Mouse (Mus musculus) frontal cortex, postnatal 10 days (tissue): Measurements from ENCODE around the gene Bpgm.

ENCODE experiments used
- DNase-seq, 2 experiments: peaks; one replicate each; pipeline ENCODE4 v3.0.0; 2022; ENCODE audit warnings: low spot score in 2 of 2, mixed read lengths in 1 of 2

Gene Bpgm

DNA sequence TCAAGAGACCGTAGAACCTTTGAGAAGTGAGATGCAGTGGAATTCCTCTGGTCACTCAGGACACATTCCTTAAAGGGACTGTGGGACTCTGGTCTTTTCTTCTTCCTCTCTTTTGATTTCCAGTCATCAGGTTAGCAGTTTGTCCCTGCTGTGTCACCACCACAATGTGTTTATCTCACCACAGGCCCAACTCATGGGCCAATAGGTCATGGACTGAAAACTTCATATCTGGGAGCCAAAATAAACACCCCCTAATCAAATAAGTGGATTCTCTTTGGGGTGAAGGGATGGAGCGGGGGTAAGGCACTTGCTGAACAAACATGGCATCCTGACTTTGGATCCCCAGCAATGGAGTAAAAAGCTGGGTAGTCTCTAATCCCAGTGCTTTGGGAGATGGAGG lies 52.1 kb downstream of the Bpgm start:
- no peak for DNase-seq

DNA sequence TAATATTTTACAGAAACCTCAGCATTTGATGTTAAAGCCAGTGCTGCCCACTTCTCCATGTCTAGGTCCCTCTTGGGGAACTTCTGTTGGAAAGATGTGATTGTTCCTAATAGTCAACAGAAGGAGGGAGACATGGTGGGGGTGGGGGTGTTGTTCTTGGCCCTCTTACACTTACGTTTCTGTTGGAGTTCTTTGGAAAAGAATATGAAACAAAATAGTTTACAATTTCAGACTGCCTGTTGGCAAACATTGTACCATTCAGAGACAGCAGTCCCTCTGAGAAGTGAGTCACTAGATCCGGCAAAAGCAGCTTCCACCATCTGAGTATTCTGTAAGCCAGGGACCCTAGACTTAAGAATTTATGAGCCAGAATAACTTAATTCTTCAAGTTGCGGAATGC lies 54.0 kb downstream of the Bpgm start:
- DNase-seq = no peak

DNA sequence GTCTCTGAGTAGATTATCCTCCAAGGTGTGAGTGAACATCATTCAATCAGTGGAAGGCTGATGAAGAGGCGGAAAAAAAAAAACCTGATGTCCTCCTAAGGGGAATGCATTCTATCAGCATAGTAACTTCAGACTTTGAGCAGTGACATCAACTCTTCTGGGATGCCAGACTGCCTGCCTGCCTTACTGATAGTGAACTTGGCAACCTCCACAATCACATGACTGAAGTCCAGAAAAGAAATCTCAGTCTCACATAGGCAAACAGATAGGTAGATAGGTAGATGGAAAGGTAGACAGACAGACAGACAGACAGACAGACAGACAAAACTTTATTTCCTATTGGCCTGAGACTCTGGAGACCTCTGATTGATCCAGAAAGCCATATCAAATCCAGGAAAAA lies 57.0 kb downstream of the Bpgm start:
- no peak for DNase-seq

DNA sequence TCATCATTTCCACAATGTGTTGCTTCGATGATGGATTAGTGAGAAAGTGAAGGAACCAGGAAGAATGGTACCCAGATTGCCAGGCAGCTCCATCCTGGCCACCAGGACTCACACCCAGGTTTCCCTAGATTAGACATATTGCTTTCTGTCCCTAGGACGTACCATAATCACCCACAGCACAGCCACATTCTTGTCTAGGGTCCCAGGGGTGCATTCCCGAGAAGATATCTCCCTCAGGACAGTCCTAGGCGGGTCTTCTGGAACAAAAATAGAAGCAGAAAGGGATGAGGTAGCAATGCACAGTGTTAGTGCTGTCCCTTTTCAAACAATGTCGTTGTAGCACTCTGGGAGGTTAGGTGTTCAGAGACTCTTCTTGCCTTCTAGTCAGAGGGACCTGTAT lies 57.9 kb downstream of the Bpgm start:
- DNase-seq = no peak

DNA sequence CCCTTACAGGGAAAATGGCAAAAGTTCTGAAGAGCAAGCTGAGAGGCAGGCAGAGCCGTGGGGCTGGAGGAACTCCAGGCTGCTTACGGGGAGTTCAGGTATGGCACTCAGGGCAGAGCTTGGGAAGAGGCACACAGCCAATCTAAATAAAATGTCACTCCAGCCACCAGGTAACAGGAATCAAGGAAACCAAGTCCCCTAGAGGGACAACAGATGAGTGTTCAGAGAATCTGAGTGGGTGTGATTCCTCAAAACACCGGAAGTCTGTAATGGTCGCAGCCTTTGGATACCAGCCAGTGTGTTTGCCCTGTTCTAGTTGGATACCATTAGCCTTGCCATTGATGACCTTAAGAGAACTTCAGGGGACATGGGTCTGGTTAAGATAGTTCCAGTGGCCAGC lies 66.9 kb downstream of the Bpgm start:
- no peak for DNase-seq

DNA sequence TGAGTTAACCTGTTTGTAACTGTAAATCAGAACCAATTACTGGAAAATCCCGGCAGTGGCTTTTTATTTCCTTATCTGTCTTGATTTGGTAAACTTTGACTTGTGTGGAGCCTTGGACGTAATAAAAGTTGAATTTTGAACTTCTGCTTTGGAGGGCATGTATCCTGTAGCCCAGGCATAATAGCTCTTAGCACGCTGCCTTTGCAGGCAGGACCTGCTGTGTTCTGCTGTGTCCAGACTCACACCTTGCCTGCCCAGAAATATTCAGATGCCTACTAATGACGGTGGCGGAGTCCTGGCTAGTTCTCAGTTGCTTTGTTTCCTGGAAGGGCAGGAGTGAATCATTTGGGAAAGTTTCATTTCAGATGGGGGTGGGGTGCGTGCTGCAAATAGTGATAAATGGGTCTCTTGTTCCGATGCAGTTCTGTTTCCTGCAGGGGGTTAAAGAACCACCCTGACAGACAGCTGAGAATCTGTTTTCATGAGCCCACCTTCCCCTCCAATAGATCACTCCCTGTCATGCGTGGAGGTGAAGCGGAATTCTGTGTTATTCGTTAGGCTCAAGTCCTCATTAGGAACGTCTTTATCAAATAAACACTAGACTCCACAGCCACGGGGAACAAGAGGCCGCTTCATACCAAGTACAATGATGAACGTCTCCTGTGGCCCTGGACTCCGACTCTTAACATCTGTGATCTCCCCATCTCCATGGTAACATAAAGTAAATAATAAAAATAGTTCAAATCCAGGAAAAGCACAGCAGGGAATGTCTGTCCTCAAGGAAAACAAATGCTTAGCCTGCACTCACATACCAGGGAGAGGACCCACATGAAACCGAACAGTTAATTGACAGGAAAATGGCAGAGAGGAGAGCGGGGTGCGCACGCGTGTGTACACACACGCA lies 67.5 kb downstream of the Bpgm start:
- DNase-seq = no peak

DNA sequence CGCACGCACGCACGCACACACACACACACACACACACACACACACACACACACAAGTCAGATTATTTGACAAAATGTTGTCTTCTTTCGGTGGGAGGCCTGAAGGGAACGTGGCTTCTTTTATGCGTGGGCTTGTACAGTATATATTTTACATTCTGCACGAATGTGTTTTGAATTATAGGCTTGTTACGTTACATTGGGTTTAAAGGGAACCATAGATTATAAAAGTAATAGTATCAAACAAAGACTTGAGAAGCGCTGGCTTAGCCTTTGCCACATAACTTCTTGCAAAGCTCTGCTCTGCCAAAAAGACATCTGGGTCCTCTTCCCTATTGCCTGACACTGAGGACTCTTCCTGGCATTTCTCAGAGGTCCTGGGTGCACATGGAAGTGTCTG lies 68.2 kb downstream of the Bpgm start:
- DNase-seq = no peak

DNA sequence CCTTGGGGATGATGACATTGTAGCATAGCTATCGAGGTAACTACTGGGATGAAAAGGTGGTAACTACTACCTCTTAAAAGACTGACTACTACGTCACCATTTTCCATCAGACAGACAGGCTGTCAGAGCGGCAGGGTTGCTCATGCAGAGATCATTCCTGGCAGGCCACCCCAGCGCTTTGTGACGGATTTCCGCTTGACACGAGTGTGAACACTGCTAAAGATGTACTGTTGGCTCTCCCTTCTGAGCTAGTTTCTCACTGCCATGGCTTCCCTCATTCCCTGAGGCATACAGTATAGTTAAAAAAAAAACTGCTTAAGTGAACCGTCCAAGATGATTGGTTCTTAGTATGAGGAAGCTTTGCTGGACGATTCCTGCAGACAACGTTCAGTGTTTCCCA lies 69.3 kb downstream of the Bpgm start:
- DNase-seq = no peak

DNA sequence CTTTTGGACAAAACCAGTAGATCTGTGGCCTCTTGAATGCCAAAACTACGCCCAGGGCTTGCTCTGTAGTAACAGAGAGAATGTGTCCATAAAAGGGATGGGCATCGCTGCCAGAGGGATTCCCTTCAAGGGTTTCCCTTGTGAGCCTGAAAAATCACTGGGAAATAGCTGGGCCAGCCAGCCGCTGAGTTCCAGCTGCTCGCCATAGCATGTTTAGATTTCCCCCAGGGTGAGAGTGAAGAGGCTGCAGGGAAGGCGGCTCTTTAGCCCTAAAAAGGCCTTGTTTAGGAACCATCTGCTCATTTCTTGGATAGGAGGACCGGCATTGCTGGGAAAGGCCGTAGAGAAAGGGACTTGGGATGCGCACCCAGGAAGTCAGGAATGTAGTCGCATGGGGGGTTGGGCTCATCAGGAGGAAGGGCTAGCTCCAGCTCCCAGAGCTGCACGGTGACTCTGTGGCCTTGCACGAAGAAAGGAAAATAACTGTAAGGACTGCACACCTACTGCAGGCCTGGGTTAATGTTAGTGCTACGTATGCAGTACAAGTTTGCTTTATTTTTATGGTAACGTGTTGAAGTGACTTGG lies 72.5 kb downstream of the Bpgm start:
- DNase-seq = no peak

DNA sequence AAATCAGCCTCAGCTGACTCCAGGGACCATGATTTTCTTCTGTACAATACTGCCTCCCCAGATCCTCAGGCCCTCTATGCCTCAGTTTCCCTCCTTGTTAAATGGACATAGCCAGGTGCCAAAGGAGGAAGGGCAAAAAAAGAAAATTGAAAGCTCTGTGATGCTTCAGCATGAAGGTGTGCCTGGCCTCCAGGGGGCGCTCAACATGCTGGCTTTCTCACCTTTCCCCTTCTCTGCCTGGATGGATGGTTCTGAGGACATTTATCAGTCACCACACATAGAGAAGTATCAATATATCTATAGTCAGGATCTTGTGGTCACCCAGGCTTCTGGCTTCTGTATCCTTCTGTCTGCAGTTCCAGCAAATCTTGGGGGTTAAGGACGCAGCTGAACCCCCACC lies 73.0 kb downstream of the Bpgm start:
- no peak for DNase-seq

DNA sequence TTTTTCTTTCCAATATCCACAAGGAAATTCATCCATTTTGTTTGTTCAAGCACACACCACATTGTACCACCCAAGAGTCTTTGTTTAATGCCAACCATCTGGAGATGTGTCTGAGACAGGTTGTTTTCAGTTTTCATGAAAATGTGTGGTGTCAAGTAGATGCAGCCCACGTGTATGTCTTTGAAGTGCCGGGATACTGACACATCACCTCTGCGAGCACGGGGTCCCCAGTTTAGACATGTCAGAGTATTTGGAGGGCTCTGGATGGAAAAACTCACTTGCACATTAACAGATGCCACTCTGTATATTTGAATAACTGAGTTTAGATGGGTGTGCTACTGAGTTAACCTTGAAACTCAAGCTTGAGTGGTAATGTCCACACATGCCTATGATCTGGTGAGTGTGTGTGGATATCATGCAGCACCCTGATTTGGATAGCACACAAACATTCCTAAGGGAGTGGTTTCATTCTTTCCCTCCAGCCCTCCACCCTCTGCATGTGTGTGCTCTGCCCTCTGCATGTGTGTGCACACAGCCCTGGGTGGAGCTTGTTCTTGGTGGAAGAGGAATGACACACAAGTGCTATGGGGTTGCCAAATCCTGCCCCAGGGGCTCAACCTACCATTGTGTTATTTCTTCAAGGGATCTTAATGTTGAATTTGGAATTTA lies 76.6 kb downstream of the Bpgm start:
- no peak for DNase-seq

DNA sequence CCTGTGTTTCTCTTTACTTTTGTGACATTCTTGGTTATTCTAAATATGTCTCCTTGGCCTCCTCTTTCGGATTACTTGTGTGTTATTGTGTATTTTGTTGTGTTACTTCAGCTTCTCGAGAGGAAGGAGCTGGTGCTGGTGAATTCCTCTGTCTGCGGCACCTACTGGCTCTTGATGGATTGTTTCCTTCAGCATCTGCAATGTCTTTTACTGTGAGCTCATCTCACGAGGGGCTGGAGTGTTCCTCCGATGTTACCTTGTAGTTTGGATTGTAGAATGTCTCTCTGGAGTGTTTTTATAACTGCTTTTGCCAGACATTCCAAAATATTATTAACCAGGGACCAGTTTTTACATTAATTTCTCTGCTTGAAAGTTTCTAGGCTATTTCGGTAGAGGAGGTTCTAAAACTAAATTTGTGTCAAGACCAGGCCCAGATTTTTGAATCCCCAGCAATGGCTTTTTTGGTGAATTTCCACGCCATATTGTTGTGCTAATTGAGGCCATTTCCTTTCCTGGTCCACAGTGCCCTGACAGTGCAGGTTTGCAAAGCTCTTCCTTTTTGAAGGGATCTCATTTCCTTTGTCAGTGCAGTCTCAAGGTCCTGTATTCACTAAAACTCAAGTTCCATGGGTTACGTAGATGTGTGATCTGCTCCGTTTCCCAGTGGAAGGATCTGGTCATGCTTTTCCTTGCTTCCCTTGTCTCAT lies 78.4 kb downstream of the Bpgm start:
- no peak for DNase-seq
